Mouse (Mus musculus) CH12.LX (cell line): ENCODE data around the gene Phlda3. TPM values are rescaled to one million over a fixed set of nuclear protein-coding genes. Genes with fewer than 3 reads are reported as not detected.

Experiments used
- DNase-seq: peaks from one replicate; pipeline ENCODE4 v3.0.0-alpha.2; 2013; ENCODE audit errors: extremely low read depth
- H3K27ac ChIP-seq: 2 replicates; pipeline ENCODE4 v1.5.1; 2012; ENCODE audit warnings: low read depth, mild to moderate bottlenecking, control low read depth, moderate library complexity; ENCODE audit not compliant: insufficient read depth
- H3K27me3 ChIP-seq: replicated peaks from 2 replicates; pipeline ENCODE3; 2012; ENCODE audit warnings: inconsistent platforms
- H3K36me3 ChIP-seq, 2 experiments: replicated peaks in 1 of 2; 2 replicates each; pipeline versions ENCODE3 to v1.6.1; 2012; ENCODE audit warnings: inconsistent platforms in 1 of 2, low read length in 1 of 2, mild to moderate bottlenecking in 1 of 2, mixed read lengths in 1 of 2, moderate library complexity in 1 of 2; ENCODE audit not compliant: control insufficient read depth in 1 of 2, insufficient read depth in 1 of 2
- H3K4me1 ChIP-seq, 2 experiments: 2 replicates each; pipeline ENCODE4 v1.6.1; 2012; ENCODE audit warnings: inconsistent platforms in 1 of 2, moderate library complexity in 1 of 2; ENCODE audit not compliant: insufficient read depth in 2 of 2, control insufficient read depth in 1 of 2
- H3K4me2 ChIP-seq: 2 replicates; pipeline ENCODE4 v1.6.1; 2012; ENCODE audit warnings: low read depth, mild to moderate bottlenecking, control low read depth; ENCODE audit not compliant: poor library complexity, insufficient read depth, severe bottlenecking
- H3K4me3 ChIP-seq, 3 experiments: fragments of 150-350 bp in 1 of 3; sonication (generic) in 1 of 3; replicated peaks in 1 of 3; 2 replicates each; pipeline versions ENCODE3 to v1.5.1; 2011 to 2012; ENCODE audit warnings: low read depth in 2 of 3, low read length in 2 of 3, mild to moderate bottlenecking in 2 of 3, moderate library complexity in 2 of 3, control low read depth in 1 of 3, improper control_type of control experiment in 1 of 3, inconsistent platforms in 1 of 3, mixed read lengths in 1 of 3; ENCODE audit not compliant: poor library complexity in 1 of 3
- H3K79me2 ChIP-seq: replicated peaks from 2 replicates; pipeline ENCODE4 v1.6.1; 2012; ENCODE audit warnings: mild to moderate bottlenecking, moderate library complexity; ENCODE audit not compliant: control insufficient read depth, poor library complexity, insufficient read depth, severe bottlenecking; ENCODE audit errors: extremely low read depth
- H3K9ac ChIP-seq: 2 replicates; pipeline ENCODE4 v1.6.1; 2012; ENCODE audit warnings: low read depth, mild to moderate bottlenecking, control low read depth, moderate library complexity; ENCODE audit not compliant: insufficient read depth
- H3K9me3 ChIP-seq: replicated peaks from 2 replicates; pipeline ENCODE3; 2012; ENCODE audit warnings: low read length, inconsistent platforms, mixed read lengths
- CHD2 ChIP-seq: IDR thresholded peaks from 2 replicates; pipeline ENCODE4 v1.6.1; 2011; ENCODE audit warnings: low read length, improper control_type of control experiment
- CTCF ChIP-seq, 2 experiments: IDR thresholded peaks in 1 of 2; conservative IDR thresholded peaks in 1 of 2; 2 replicates each; pipeline ENCODE4 v1.5.1; 2011 to 2012; ENCODE audit warnings: low read depth in 2 of 2, low read length in 2 of 2, improper control_type of control experiment in 1 of 2, inconsistent platforms in 1 of 2, mild to moderate bottlenecking in 1 of 2, moderate library complexity in 1 of 2
- E2F4 ChIP-seq: IDR thresholded peaks from 2 replicates; pipeline ENCODE4 v1.6.1; 2011; ENCODE audit warnings: low read depth, low read length, improper control_type of control experiment; ENCODE audit not compliant: insufficient replicate concordance
- EP300 ChIP-seq: IDR thresholded peaks from 2 replicates; pipeline ENCODE4 v1.6.1; 2011; ENCODE audit warnings: low read length, improper control_type of control experiment
- ETS1 ChIP-seq: conservative IDR thresholded peaks from 2 replicates; pipeline ENCODE4 v1.6.1; 2012; ENCODE audit warnings: low read depth, mild to moderate bottlenecking, inconsistent platforms, low read length, improper control_type of control experiment, moderate library complexity
- GABPA ChIP-seq: IDR thresholded peaks from 2 replicates; pipeline ENCODE4 v1.6.1; 2012; ENCODE audit warnings: low read depth, low read length, improper control_type of control experiment, inconsistent platforms; ENCODE audit not compliant: insufficient replicate concordance
- IRF4 ChIP-seq: IDR thresholded peaks from 2 replicates; pipeline ENCODE4 v1.6.1; 2014; ENCODE audit warnings: low read depth, mild to moderate bottlenecking, inconsistent platforms, low read length, improper control_type of control experiment
- KAT2A ChIP-seq: IDR thresholded peaks from 2 replicates; pipeline ENCODE4 v1.6.1; 2012; ENCODE audit warnings: low read length, improper control_type of control experiment, inconsistent platforms; ENCODE audit not compliant: insufficient replicate concordance
- MAFK ChIP-seq: IDR thresholded peaks from 2 replicates; pipeline ENCODE4 v1.6.1; 2011; ENCODE audit warnings: low read length, improper control_type of control experiment; ENCODE audit not compliant: insufficient replicate concordance
- MAX ChIP-seq: IDR thresholded peaks from 2 replicates; pipeline ENCODE4 v1.6.1; 2011; ENCODE audit warnings: low read length, improper control_type of control experiment
- MAZ ChIP-seq: IDR thresholded peaks from 2 replicates; pipeline ENCODE4 v1.6.1; 2012; ENCODE audit warnings: low read depth, mild to moderate bottlenecking, inconsistent platforms, low read length, improper control_type of control experiment, moderate library complexity
- MEF2A ChIP-seq: IDR thresholded peaks from 2 replicates; pipeline ENCODE4 v1.6.1; 2014; ENCODE audit warnings: low read depth, mild to moderate bottlenecking, inconsistent platforms, low read length, improper control_type of control experiment, borderline replicate concordance
- NELFE ChIP-seq: IDR thresholded peaks from 2 replicates; pipeline ENCODE4 v1.6.1; 2011; ENCODE audit warnings: low read depth, low read length, improper control_type of control experiment
- POLR2AphosphoS2 ChIP-seq: IDR thresholded peaks from 2 replicates; pipeline ENCODE4 v1.6.1; 2011; ENCODE audit warnings: low read depth, low read length, improper control_type of control experiment
- RCOR1 ChIP-seq: conservative IDR thresholded peaks from 2 replicates; pipeline ENCODE4 v1.6.1; 2012; ENCODE audit warnings: low read depth, mild to moderate bottlenecking, inconsistent platforms, low read length, improper control_type of control experiment
- SIN3A ChIP-seq: IDR thresholded peaks from 2 replicates; pipeline ENCODE4 v1.6.1; 2012; ENCODE audit warnings: low read length, improper control_type of control experiment, inconsistent platforms
- SMC3 ChIP-seq: IDR thresholded peaks from 2 replicates; pipeline ENCODE4 v1.6.1; 2011; ENCODE audit warnings: low read depth, low read length, improper control_type of control experiment
- TBP ChIP-seq: conservative IDR thresholded peaks from 2 replicates; pipeline ENCODE4 v1.6.1; 2011; ENCODE audit warnings: low read depth, low read length, improper control_type of control experiment
- TCF12 ChIP-seq: IDR thresholded peaks from 2 replicates; pipeline ENCODE4 v1.6.1; 2014; ENCODE audit warnings: low read depth, mild to moderate bottlenecking, inconsistent platforms, low read length, improper control_type of control experiment
- USF1 ChIP-seq: IDR thresholded peaks from 2 replicates; pipeline ENCODE4 v1.6.1; 2014; ENCODE audit warnings: low read depth, mild to moderate bottlenecking, inconsistent platforms, low read length, improper control_type of control experiment
- USF2 ChIP-seq: conservative IDR thresholded peaks from 2 replicates; pipeline ENCODE4 v1.6.1; 2011; ENCODE audit warnings: low read depth, low read length, improper control_type of control experiment
- ZC3H11A ChIP-seq: IDR thresholded peaks from 2 replicates; pipeline ENCODE4 v1.6.1; 2012; ENCODE audit warnings: low read depth, mild to moderate bottlenecking, inconsistent platforms, low read length, improper control_type of control experiment
- ZMIZ1 ChIP-seq: IDR thresholded peaks from 2 replicates; pipeline ENCODE4 v1.6.1; 2012; ENCODE audit warnings: low read depth, mild to moderate bottlenecking, inconsistent platforms, low read length, improper control_type of control experiment
- dilution Hi-C: fragments of 300-500 bp; cut with MboI; formaldehyde crosslinking; loops from 2 replicates; pipeline ENCODE4 v1.14.3; 2020; ENCODE audit warnings: low sequenced_read_pairs; ENCODE audit not compliant: extremely low pct_unique_long_range_greater_than_20kb, extremely low pct_ligation_motif_present
- in situ Hi-C: fragments of 300-500 bp; cut with MboI; formaldehyde crosslinking; loops from 3 replicates; pipeline ENCODE4 v1.14.3; 2019; ENCODE audit warnings: low sequenced_read_pairs, low pct_ligation_motif_present, low pct_unique_long_range_greater_than_20kb, mixed read lengths
- polyA plus RNA-seq: library from polyadenylated mRNA; unstranded; fragments of >175 nt; gene quantifications from 2 replicates; pipeline ENCODE4 v1.2.1, GENCODE M21; 2012; ENCODE audit warnings: low read depth; ENCODE audit not compliant: insufficient read length
- total RNA-seq, 2 experiments: library from RNA; depleted of rRNA; stranded (reverse); fragments of 300-350 nt in 1 of 2; fragments of >200 nt in 1 of 2; gene quantifications; 2 replicates each; pipeline ENCODE4 v1.2.3; 2012 to 2014

Gene Phlda3
- total and polyA plus RNA-seq, 3 experiments = 37.5 to 98.1 (median 49.5) TPM

- dilution Hi-C loops (no loop called here), in situ Hi-C loops (no loop called here)
- Histone ChIP-seq H3K36me3 (peaks cover 8 to 52% of the 10 kb centered on the region in 2 experiments), H3K4me2 (no peak overlapping the region), H3K27ac (no peak overlapping the region), H3K9me3 (no peaks in the 10 kb centered on the region), H3K4me1 (peaks cover 10 to 26% of the 10 kb centered on the region in 2 experiments), H3K27me3 (no peaks in the 10 kb centered on the region), H3K79me2 (no peaks in the 10 kb centered on the region), H3K9ac (no peak overlapping the region), H3K4me3 (no peak overlapping the region)
- TF ChIP-seq MAX = no peak
- no peak for TF ChIP-seq TBP
- TF ChIP-seq EP300 = no peak
- TF ChIP-seq CHD2 = no peak
- TF ChIP-seq POLR2AphosphoS2 = no peak
- TF ChIP-seq MAZ = no peak
- TF ChIP-seq MEF2A = no peak
- no peak for TF ChIP-seq USF1
- TF ChIP-seq E2F4 = no peak
- no peak for TF ChIP-seq IRF4
- no peak for TF ChIP-seq ZMIZ1
- TF ChIP-seq TCF12 = no peak
- TF ChIP-seq MAFK = no peak
- TF ChIP-seq SMC3 = no peak
- no peak for TF ChIP-seq SIN3A
- no peak for TF ChIP-seq CTCF (conservative IDR thresholded peaks at IDR 0.05 in 1 of 2, IDR thresholded peaks at IDR 0.05 in 1 of 2; ENCODE audit: low read depth in 2 of 2, low read length in 2 of 2)
- TF ChIP-seq NELFE = no peak
- no peak for TF ChIP-seq USF2
- no peak for TF ChIP-seq ZC3H11A
- no peak for TF ChIP-seq RCOR1
- no peak for DNase-seq
These were observed 30.5 kb upstream of the Phlda3 start for GRCm38 (mm10) chr1:135735460-135735859.

GRCm38 (mm10) chr1:135744987-135745386 lies 20.9 kb upstream of the Phlda3 start:
- Histone ChIP-seq H3K4me2 (no peak overlapping the region), H3K9ac (no peak overlapping the region), H3K4me3 (no peak overlapping the region), H3K9me3 (no peaks in the 10 kb centered on the region)
- in situ Hi-C loops = no loop called here
- TF ChIP-seq GABPA = no peak
- no peak for TF ChIP-seq USF1
- TF ChIP-seq KAT2A = no peak
- no peak for TF ChIP-seq ETS1
- TF ChIP-seq RCOR1 = no peak
- TF ChIP-seq ZMIZ1 = no peak
- TF ChIP-seq E2F4 = no peak
- TF ChIP-seq, all 38 proteins: peak for 0
- dilution Hi-C loops = no loop called here
- Histone ChIP-seq H3K4me1 (peaks cover 4 to 8% of the 10 kb centered on the region in 2 experiments; a peak in 3 of 4 replicates), H3K36me3 (peaks cover 22 to 72% of the 10 kb centered on the region in 2 experiments), H3K27me3 (no peaks in the 10 kb centered on the region), H3K79me2 (no peaks in the 10 kb centered on the region), H3K27ac (no peak overlapping the region)
- no peak for DNase-seq
